Mouse (Mus musculus): ENCODE data around the gene Chchd6. TPM values are rescaled to one million over a fixed set of nuclear protein-coding genes. Genes with fewer than 3 reads are reported as not detected.

The Chchd6 gene
- total and polyA plus RNA-seq, 2 experiments from 2014 or later, result 182 to 192 TPM

DNA sequence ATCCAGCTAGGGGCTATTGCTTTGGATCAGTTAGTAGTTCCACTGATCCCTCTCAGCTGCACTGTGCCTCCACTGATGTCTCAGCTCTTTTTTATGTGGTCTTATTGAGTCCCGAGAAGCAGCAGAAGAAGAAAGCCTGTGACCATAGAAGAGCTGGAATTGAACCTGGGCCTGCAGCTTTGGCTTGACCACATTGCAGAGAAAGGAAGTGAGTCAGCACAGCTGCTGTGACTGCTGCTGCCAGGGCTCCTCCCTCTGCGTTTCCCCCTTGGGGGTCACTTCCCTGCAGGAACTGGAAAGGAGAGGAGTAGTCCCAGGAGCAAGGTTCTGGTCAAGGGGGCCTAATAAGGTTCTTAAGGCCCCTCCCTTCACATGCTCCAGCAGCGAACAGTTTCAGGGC, 231.1 kb downstream of the Chchd6 start:
- no peak for DNase-seq (ENCODE audit: low spot score)
- no peak for TF ChIP-seq CTCF (IDR thresholded peaks at IDR 0.05)

DNA sequence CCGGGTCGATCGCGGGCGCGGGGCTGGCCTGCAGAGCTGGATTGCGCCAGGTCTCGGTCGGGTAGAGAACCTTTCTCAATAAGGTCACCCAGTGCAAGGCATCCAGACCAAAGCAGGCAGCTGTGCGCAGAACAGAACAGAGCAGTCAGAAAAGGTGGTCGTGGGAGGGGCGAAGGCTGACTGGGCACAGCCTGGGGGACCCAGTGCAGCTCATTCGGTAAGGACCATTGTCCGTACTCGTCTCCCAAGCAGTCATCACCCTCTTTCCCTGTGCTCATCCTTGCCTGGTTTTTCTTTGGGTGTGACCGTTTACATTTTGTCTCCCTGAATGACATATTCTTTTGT, 232.4 kb downstream of the Chchd6 start:
- Histone ChIP-seq H3K4me1 (ENCODE audit: insufficient read depth, low read length) (peaks cover 22% of the 10 kb centered on the region), H3K9me3 (ENCODE audit: low read length) (no peaks in the 10 kb centered on the region), H3K27me3 (ENCODE audit: insufficient read depth, low read length) (no peaks in the 10 kb centered on the region), H3K36me3 (ENCODE audit: insufficient read depth, low read length) (no peaks in the 10 kb centered on the region), H3K4me2 (ENCODE audit: low read depth, low read length, poor library complexity, severe bottlenecking) (peak overlapping the region; percentile 93), H3K27ac (ENCODE audit: low read depth, low read length) (peak overlapping the region; percentile 65), H3K9ac (replicated peaks; ENCODE audit: low read length, poor library complexity, severe bottlenecking) (peak overlapping the region; percentile 70), H3K4me3 (ENCODE audit: low read depth, low read length) (peak overlapping the region; percentile 88)
- DNase-seq (ENCODE audit: low spot score), result no peak
- ATAC-seq (ENCODE audit: low FRiP score), result peak; percentile 32
- 2% methylated on average over 16 of the region's 16 CpGs for WGBS
- no peak for TF ChIP-seq CTCF (IDR thresholded peaks at IDR 0.05)

More for the DNA sequence above, 231.1 kb downstream of the Chchd6 start:
- Histone ChIP-seq H3K9me3 (ENCODE audit: low read length) (no peaks in the 10 kb centered on the region), H3K27ac (ENCODE audit: low read depth, low read length) (no peak overlapping the region), H3K4me3 (ENCODE audit: low read depth, low read length) (no peak overlapping the region), H3K4me2 (ENCODE audit: low read depth, low read length, poor library complexity, severe bottlenecking) (no peak overlapping the region), H3K9ac (replicated peaks; ENCODE audit: low read length, poor library complexity, severe bottlenecking) (no peak overlapping the region), H3K36me3 (ENCODE audit: insufficient read depth, low read length) (no peaks in the 10 kb centered on the region), H3K4me1 (ENCODE audit: insufficient read depth, low read length) (peaks cover 16% of the 10 kb centered on the region), H3K27me3 (ENCODE audit: insufficient read depth, low read length) (no peaks in the 10 kb centered on the region)
- 76% methylated on average over 3 of the region's 3 CpGs for WGBS
- no peak for ATAC-seq (ENCODE audit: low FRiP score)

DNA sequence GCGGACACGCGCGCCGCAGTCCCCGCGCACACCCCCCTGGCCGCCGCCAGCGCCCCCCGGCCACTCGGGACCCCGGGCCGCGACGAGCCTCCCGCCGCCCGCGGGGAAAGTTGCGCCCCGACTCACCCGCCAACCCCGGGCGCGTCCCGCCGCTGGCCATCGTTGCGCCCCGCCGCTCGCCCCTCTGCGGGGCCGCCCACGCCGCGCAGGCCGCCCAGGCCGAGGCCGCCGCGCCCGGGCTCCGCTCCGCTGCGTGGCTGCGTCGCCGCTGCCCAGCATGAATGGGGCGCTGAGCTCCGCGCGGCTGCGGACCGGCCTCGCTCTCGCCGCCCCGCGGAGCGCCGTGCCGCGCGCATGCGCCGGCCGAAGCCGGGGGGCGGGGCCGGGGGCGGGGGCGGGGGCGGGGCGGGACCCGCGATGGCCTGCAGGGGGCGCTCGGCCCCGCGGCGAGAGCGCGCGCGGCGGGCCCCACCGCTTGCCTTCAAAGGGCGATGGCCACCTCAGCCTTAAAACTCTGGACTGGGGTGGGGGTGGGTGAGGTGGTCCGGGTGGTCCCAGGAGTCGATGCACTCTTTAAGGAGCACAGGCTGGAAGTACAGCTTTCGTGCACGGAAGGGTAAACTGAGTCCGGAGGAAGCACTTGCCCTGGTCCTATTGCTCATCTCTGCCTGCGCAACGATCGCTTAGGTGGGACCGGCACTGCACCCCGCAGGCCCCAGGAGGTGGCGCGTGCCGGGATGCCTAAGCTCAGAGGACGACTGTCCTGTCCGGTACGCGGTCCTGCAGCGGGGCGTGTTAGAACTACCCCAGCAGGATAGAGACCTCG, 233.0 kb downstream of the Chchd6 start, which contains the start of gene Plxna1:
Plxna1 (minus strand) TSS at position 340 of the 826 bp plus-strand sequence.
- H3K4me1 ChIP-seq (ENCODE audit: insufficient read depth, low read length), result peaks cover 22% of the 10 kb centered on the region
- peak within 1 kb of the TSS; percentile 88 for H3K4me3 ChIP-seq (ENCODE audit: low read depth, low read length)
- TF ChIP-seq CTCF (IDR thresholded peaks at IDR 0.05), result peak; percentile 52
- H3K4me2 ChIP-seq (ENCODE audit: low read depth, low read length, poor library complexity, severe bottlenecking), result peak within 1 kb of the TSS; percentile 93
- H3K36me3 ChIP-seq (ENCODE audit: insufficient read depth, low read length), result no peaks in the 10 kb centered on the region
- H3K27me3 ChIP-seq (ENCODE audit: insufficient read depth, low read length), result no peaks in the 10 kb centered on the region
- peak within 1 kb of the TSS; percentile 92 for H3K9ac ChIP-seq (replicated peaks; ENCODE audit: low read length, poor library complexity, severe bottlenecking)
- no peaks in the 10 kb centered on the region for H3K9me3 ChIP-seq (ENCODE audit: low read length)
- under 1% methylated on average over 47 of the region's 110 CpGs for WGBS
- peak within 1 kb of the TSS; percentile 84 for H3K27ac ChIP-seq (ENCODE audit: low read depth, low read length)
- ATAC-seq (ENCODE audit: low FRiP score) (peak; percentile 81), DNase-seq (ENCODE audit: low spot score) (peak; percentile 64)

DNA sequence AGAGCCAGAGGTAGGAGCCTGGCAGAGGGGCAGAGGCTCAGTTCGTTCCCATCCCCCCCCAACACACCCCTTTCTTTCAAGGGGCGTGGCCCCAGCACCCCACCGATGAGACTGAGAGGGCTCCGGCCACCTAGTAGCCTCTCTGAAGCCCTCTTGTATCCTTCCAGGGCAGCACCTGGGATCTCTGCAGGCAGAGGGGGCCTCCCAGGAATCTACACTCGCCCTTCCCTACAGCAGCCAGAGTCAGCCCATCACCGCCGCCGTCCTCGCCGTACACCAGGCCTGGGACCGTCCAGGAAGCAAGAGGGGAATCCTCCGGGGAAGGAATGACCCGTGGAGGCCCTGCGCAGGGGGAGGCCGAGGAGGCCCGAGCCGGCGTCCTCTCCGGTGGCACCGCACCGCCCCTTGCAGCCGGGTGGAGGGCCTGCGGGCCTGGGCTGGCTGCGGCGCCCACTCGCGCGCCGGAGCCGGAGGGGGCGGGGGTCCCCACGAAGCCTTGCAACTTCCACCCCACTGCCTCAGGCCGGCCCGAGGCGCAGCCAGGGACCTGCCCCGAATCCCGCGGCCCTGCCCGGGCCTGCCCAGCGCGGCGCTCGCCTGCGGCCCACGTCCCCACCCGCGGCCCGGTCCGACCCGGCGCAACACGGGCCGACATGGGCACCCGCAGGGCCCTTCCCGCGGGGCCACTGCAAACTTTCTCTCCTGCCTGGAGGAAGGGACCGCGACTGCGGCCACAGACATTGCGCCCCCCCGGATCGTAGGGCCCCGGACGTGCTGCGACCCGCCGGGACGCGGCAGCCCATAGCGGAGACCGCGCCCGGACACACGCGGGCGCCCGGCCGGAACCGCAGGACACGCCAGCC, 233.8 kb downstream of the Chchd6 start:
- 0% methylated on average over 53 of the region's 80 CpGs for WGBS
- peak overlapping the region; percentile 84 for H3K27ac ChIP-seq (ENCODE audit: low read depth, low read length)
- H3K27me3 ChIP-seq (ENCODE audit: insufficient read depth, low read length), result no peaks in the 10 kb centered on the region
- no peaks in the 10 kb centered on the region for H3K9me3 ChIP-seq (ENCODE audit: low read length)
- ATAC-seq (ENCODE audit: low FRiP score), result peak; percentile 41
- no peaks in the 10 kb centered on the region; the same call in 1 of the 2 replicates for H3K36me3 ChIP-seq (ENCODE audit: insufficient read depth, low read length)
- H3K4me1 ChIP-seq (ENCODE audit: insufficient read depth, low read length), result peaks cover 22% of the 10 kb centered on the region
- peak overlapping the region; percentile 92 for H3K9ac ChIP-seq (replicated peaks; ENCODE audit: low read length, poor library complexity, severe bottlenecking)
- H3K4me2 ChIP-seq (ENCODE audit: low read depth, low read length, poor library complexity, severe bottlenecking), result peak overlapping the region; percentile 93
- DNase-seq (ENCODE audit: low spot score), result peak; percentile 18
- TF ChIP-seq CTCF (IDR thresholded peaks at IDR 0.05), result no peak
- peak overlapping the region; percentile 88 for H3K4me3 ChIP-seq (ENCODE audit: low read depth, low read length)

DNA sequence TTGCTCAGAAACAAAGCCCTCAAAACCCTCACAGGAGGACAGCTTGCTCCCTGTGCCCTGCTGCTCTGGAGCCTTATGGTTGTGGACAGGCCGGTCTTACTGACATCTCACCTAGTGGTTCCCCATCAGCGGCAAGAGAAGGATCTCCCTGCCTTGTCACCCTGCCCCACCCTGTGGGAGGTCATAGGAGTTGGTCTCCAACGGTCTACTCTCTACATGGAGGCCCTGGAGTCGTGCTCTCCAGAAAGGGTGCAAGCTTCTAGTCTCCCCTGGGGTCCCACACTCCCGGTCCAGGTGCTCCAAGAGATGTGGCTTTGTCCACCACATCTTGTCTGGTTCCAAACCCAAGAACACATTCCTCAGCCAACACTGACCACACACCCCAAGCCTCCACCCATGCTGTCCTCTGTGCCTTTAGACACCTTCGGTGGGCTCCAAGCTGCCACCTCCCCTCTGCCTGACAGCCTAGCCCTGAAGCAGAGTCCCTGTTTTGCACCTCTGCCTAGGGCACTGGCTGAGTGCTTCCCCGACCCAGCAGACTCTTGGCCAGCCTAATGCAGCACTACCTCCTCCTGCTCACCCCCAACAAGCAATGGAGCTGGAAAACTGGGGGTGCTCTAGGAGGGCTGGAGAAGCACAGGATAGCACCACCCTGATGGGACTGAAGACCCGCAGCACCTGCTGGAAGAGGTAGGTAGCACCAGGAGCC, 234.6 kb downstream of the Chchd6 start:
- Histone ChIP-seq H3K9ac (replicated peaks; ENCODE audit: low read length, poor library complexity, severe bottlenecking) (peak overlapping the region; percentile 92), H3K36me3 (ENCODE audit: insufficient read depth, low read length) (no peaks in the 10 kb centered on the region; the same call in 1 of the 2 replicates), H3K27ac (ENCODE audit: low read depth, low read length) (peak overlapping the region; percentile 84), H3K4me1 (ENCODE audit: insufficient read depth, low read length) (peaks cover 26% of the 10 kb centered on the region), H3K4me2 (ENCODE audit: low read depth, low read length, poor library complexity, severe bottlenecking) (peak overlapping the region; percentile 93), H3K4me3 (ENCODE audit: low read depth, low read length) (peak overlapping the region; percentile 88), H3K9me3 (ENCODE audit: low read length) (no peaks in the 10 kb centered on the region), H3K27me3 (ENCODE audit: insufficient read depth, low read length) (no peaks in the 10 kb centered on the region)
- DNase-seq (ENCODE audit: low spot score), result no peak
- TF ChIP-seq CTCF (IDR thresholded peaks at IDR 0.05), result peak; percentile 44
- ATAC-seq (ENCODE audit: low FRiP score), result peak; percentile 6; the same call in 1 of the 2 replicates
- WGBS, result 24% methylated on average over 8 of the region's 8 CpGs
